Mouse (Mus musculus) heart, postnatal 4 days (tissue): ENCODE measurements around the gene 6430550D23Rik. TPM values are rescaled to one million over a fixed set of nuclear protein-coding genes. Genes with fewer than 3 reads are reported as not detected.

Experiments used
- DNase-seq: peaks from one replicate; pipeline ENCODE4 v3.0.0; 2021
- total RNA-seq, 2 experiments: library from RNA; stranded (reverse); gene quantifications; 2 replicates each; pipeline ENCODE4 v1.2.3; 2021

The 6430550D23Rik gene
- total RNA-seq, result under 1 TPM; 0.18 to 0.21 TPM

DNA sequence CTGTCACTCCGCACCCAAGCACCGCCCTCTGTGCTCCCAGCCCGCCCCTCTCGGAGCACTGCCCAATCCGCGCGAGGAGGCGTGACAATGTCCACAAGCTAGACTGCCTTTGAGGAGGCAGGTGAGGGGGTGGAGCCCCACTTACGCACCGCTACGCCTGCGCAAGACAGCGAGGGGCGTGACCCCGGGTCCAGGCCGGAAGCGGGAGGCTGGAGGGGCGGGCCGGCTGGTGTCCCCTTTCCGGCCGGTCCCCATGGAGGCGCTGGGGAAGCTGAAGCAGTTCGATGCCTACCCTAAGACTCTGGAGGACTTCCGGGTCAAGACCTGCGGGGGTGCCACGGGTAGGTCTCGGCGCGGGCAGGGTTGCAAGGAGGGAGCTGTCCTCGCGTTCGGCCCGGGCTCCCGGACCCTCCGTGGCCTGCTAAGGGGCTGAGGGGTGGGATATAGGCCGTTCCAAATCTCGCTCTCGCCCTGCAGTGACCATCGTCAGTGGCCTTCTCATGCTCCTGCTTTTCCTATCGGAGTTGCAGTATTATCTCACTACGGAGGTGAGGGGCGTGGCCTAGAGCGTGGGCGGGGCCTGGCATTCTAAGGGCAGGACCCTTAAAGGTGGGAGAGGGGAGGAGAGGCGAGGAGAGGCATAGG lies at the start of gene 6430550D23Rik, which contains the start of gene Ergic3:
6430550D23Rik (minus strand) TSS at position 90 of the 645 bp plus-strand sequence.
Ergic3 (plus strand) TSS at position 158 of the 645 bp plus-strand sequence.
- DNase-seq, result peak; percentile 99

GRCm38 (mm10) chr2:156052816-156053215 lies 45.0 kb upstream of the 6430550D23Rik start, which contains the start of gene Fer1l4:
TSS of gene Fer1l4 (minus strand) at chr2:156052947.
- DNase-seq, result no peak

DNA sequence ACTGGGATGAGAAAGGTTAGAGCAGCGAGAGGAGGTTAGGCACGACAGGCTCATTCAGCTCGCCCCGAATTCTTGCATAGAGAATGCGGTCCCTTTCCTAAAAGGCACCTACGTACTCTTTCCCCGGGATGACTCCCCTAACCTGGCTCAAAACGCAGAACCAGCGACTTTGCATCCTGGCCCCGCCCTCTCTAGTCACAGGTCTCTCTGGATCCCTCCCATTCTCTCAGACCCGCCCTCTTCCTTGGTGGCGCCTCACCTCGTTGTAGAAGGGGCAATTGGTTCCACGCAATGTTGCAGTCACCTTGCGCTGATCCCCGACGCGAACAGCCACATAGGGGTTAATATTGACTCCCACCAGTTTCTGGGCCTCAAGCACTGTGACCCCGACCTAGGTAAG lies 40.2 kb upstream of the 6430550D23Rik start:
- DNase-seq, result no peak

- no peak for DNase-seq
Observed at GRCm38 (mm10) chr2:156042903-156043302, 35.1 kb upstream of the 6430550D23Rik start.

- DNase-seq, result no peak
Observed at GRCm38 (mm10) chr2:156039390-156039789, 31.6 kb upstream of the 6430550D23Rik start.

DNA sequence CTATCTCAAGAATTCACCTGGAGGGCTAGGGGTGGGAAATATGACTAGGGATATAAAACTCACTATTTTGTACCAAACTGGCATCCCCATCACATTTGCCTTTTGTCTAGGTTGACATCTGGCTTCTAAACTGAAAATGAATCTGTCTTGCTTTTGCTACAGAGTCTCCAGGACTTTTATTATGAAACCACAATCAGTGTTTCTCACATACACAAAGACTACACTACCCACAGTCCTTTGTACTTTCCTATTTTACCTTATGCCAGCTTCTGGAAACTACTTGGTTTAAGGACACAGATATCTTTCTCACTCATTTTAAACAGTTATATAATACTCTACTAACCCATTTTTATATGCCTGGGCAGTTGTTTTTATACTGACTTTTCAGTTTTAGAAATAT lies 17.7 kb upstream of the 6430550D23Rik start:
- DNase-seq, result no peak

DNA sequence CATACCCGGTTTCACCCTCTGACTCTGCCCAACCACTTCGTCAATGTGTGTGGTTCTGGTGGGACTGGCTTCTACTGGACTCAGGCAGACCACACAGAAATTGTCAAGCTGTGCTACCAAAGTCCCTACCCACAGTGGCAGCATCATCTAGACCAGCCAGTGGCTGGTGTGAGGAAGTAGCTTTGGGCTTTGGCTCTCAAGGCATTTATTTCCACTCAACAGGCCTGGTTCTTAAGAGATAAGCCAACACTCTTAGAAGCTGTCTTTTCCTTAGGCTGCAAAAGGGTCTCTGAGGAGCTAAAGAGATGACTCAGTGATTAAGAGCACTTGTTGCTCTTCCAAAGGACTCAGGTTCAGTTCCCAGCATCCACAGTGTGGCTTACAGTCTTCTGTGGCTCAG lies 14.0 kb upstream of the 6430550D23Rik start:
- DNase-seq, result no peak

- no peak for DNase-seq
Observed at GRCm38 (mm10) chr2:156021219-156021618, 13.4 kb upstream of the 6430550D23Rik start.

DNA sequence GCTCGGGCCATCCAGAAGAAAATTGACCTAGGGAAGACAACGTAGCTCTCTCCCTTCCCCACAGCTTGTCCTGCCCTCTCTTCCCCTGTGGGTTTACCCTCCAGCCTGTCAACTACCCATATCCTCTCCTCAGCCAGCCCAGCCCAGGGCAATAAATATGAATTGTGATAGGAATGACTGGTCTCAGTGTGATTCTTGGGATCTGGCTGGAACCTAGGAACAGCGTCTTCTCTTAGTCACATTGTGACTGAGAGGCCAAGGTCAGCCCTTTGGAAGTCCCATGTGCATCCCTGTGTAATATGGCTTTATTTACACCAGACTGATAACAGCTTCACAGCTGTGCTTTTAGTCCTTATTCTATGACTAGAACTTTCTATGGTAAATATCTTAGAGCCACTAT lies 10.3 kb upstream of the 6430550D23Rik start:
- no peak for DNase-seq

DNA sequence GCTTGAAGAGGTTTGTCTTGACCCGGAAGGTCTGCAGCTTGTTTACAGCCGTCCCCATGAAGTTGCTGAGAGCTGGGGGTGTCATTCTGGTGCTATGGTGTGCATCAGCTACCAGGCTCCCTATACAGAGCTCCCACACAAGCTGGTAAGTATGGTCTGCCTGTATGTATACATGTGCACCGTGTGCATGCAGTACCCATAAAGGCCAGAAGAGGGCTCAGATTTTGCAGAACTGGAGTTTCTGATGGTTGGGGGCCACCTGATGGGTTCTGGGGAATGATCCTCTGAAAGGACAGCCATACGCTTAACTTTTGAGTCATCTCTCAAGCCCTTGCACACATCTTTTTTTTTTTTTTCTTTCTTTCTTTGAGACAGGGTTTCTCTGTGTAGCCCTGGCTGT lies 2.4 kb downstream of the 6430550D23Rik start:
- peak; percentile 28 for DNase-seq

DNA sequence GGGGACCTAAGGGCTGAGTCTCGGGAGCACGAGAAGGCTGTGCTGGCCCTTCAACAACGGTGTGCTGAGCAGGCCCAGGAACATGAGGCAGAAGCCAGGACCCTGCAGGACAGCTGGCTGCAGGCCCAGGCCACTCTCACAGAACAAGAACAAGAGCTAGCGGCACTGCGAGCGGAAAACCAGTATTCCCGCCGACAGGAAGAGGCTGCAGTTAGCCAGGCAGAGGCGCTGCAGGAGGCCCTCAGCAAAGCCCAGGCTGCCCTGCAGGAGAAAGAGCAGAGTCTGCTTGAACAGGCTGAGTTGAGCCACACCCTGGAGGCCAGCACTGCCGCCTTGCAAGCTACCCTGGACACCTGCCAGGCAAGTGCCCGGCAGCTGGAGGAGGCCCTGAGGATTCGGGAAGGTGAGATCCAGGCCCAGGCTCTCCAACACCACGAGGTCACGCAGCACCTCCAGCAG lies 15.9 kb downstream of the 6430550D23Rik start:
- DNase-seq, result peak; percentile 76

GRCm38 (mm10) chr2:155991151-155991550 lies 16.6 kb downstream of the 6430550D23Rik start:
- DNase-seq, result no peak

DNA sequence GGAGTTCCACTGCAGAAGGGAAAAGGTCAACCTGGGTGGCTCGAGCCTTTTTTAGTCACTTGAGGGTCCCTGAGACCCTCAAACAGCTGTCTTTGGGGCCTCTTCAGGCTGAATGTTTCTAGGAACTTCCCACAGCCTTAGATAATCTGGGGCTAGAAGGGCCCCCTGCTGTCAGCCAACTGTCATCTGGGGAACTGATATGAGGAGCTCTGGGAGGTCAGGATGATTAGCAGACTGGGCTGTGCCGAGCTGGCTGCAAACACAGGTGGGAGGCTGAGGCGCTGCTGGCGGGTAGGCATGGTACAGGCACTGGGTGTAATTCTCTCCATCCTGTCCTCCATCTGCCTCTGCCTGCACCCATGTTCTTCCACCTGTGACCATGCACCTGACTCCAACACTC lies 18.7 kb downstream of the 6430550D23Rik start:
- no peak for DNase-seq

GRCm38 (mm10) chr2:155987131-155987530 lies 20.6 kb downstream of the 6430550D23Rik start:
- no peak for DNase-seq

GRCm38 (mm10) chr2:155985776-155986175 lies 22.0 kb downstream of the 6430550D23Rik start:
- DNase-seq, result no peak

- DNase-seq, result peak; percentile 54
Observed at GRCm38 (mm10) chr2:155979328-155979991, 28.3 kb downstream of the 6430550D23Rik start.

GRCm38 (mm10) chr2:155974087-155974731 lies 33.6 kb downstream of the 6430550D23Rik start:
- no peak for DNase-seq

GRCm38 (mm10) chr2:155973348-155973747 lies 34.4 kb downstream of the 6430550D23Rik start:
- no peak for DNase-seq

GRCm38 (mm10) chr2:155962991-155963390 lies 44.8 kb downstream of the 6430550D23Rik start:
- DNase-seq, result no peak

DNA sequence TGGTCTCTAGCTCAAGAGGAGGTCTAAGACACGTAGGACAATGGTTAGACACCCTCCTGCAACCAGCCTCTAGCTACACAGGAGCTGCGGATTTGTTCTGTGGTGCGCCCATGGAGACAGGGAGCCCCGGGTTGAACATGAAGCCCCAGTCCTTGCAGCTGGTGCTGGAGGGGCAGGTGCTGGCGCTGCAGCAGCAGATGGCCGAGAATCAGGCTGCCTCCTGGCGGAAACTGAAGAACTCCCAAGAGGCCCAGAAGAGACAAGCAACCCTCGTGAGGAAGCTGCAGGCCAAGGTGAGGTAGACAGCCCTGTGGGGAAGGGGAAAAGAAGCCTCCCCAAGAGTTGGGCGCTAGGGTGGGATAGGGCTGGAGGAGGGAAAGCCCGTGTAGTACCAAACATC lies 45.9 kb downstream of the 6430550D23Rik start:
- no peak for DNase-seq

GRCm38 (mm10) chr2:155959981-155960380 lies 47.8 kb downstream of the 6430550D23Rik start:
- no peak for DNase-seq

DNA sequence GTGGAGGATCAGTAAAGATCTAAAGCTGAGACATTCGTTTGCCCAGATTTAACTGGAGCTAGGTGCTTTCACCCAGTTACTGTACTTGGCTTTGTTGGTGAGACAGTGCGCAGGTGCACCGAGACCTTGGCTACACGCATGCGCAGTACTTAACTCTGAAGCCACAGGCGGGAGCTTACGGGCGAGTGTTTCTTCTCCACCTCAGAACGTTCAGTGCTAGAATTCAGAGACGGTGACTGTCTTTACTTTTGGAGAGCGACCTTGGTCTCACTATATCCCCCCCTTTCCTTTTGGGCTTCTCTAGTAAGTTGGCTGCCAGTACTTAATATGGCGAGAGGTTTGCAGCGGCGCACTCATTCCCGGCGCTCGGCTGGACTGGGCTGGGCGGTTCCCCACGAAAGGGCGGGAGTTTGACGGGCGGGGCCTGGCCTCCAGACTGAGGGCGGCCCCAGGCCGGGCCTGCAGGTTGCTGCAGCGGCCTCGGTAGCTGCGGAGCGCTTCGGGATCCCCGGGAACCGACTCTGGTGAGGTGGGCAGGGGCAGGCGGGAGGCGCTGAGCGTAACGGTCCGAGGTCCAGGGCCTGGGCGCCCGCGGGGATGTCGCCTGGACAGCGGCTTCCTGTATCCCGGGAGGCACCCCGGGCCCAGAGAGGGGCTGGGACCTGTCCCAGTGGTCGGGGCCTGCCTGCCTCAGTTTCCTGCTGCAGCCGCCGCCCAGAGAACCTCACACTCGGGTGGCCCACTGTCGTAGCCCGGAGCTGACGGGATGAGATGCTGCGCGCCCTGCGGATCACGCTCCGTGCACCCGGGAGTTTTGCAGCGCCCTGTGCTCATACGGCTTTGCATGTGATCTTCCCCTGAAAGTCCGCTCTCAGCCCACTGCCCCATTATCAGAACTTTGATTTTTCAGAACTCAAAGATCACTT lies 51.4 kb downstream of the 6430550D23Rik start, which contains the start of gene Cep250:
Cep250 (plus strand) TSS at position 325 of the 926 bp plus-strand sequence.
- DNase-seq, result peak; percentile 94
